Mouse (Mus musculus) sigmoid colon, adult 10 weeks (tissue): ENCODE results near the gene Pth2. TPM values are rescaled to one million over a fixed set of nuclear protein-coding genes. Genes with fewer than 3 reads are reported as not detected.

Experiments
- polyA plus RNA-seq: library from polyadenylated mRNA; stranded (reverse); fragments of 350-450 nt; fragmentation: Illumina TruSeq; extraction: RNeasy Lipid Tissue Mini Kit (QIAGEN cat#74804); gene quantifications from one replicate; pipeline ENCODE4 v1.2.3, GENCODE M21; 2014; ENCODE audit warnings: low read depth, low replicate concordance

The Pth2 gene
- polyA plus RNA-seq, result not detected

DNA sequence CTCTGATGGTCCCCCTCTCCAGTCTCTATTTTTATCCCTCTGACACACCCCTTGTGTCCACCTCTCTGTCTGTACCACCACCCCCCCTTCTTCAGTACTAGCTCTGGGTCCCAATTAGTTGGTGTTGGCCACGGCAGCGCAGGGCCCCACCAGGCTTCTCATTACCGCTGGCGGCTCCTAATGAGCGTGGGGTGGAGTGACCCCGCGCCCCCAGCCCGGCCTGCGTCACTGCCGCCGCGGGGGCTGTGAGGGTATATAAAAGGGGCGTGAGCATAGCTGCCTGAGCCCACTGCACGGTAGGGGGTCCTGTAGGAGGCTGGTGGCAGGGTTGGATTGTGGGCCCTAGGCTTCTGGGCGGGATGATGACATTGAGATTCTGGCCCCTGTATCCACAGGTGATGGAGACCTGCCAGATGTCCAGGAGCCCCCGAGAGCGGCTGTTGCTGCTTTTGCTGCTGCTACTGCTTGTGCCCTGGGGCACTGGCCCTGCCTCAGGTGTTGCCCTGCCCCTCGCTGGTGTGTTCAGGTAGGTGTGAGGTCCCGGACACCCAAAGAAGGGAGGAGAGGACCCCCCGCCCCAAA lies at the start of gene Pth2:
TSS of gene Pth2 (plus strand) at position 100 of the 582 bp plus-strand sequence.

DNA sequence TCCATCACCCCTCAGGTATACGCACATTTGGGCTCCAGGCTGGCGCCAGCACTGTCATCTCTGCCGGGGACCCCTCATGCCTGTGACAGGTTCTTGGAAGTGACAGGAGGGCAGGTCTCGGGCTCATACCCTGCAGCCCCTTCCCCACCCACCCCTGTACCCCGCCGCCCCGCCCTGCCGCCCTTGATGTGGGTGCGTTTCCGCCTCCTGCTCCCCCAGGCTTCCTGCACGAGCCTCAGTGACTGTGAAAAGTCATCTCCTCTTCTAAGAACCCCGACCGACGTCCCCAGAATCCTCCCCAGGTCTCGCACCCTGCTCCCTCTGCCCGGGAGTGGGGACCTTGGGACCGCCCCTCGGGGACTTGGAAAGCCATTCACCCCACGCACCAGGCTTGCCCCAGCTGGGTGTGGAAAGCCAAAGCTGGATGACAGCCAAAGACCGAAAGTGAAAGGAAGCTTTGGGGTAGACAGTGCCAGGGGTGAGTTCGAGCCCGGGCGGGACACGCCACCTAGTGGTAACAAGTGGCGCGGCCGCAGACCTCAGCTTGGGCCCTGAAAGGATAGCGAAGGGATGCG lies 44.7 kb upstream of the Pth2 start, which contains the start of the genes Gm45713 and Flt3l:
TSS of gene Gm45713 (minus strand) at position 239 of the 575 bp plus-strand sequence.
TSS of gene Flt3l (minus strand) at position 440 of the 575 bp plus-strand sequence.

DNA sequence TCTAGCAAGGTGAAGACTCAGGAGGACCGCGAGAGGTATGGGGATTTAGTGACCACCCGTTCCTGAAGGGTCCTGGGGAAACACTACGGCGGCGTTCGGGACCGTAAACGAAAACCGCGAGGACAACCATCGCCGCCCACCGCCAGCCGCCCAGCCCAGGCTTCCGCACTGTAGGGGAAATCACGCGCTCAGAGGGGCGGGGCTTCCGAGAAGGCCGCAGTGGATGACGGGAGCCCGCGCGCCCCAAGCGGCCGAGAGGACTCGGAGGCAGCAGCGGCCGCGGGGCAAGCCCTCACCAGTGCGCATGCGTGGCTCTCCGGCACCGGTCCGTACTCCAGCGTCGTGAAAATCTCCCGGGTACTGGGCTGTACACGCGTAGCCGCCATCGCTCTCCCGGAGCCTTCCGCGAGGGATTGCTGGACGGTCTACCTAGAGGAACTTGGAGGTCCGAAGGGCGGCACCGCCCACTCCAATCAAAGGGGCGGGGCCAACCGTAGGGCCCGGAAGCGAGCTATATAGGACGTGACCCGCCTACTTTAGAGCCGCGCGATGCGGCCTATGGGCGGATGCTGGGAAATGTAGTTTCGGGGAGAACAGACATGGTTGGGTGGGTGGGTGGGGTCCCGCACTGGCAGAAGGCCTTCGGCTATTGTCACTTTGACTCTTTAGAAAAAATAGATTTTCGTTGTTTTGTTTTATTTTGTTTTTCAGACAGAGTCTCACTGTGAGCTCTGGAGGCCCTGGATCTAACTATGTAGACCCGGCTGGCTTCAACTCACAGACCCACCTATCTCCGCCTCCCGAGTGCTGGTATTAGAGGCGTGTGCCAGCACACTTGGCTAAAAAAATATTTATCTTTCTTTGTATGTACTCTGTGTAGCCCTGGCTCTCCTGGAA lies 26.5 kb upstream of the Pth2 start, which contains the start of the genes Pih1d1 and Aldh16a1:
TSS of gene Pih1d1 (plus strand) at position 208 of the 897 bp plus-strand sequence.
TSS of gene Aldh16a1 (minus strand) at position 489 of the 897 bp plus-strand sequence.

DNA sequence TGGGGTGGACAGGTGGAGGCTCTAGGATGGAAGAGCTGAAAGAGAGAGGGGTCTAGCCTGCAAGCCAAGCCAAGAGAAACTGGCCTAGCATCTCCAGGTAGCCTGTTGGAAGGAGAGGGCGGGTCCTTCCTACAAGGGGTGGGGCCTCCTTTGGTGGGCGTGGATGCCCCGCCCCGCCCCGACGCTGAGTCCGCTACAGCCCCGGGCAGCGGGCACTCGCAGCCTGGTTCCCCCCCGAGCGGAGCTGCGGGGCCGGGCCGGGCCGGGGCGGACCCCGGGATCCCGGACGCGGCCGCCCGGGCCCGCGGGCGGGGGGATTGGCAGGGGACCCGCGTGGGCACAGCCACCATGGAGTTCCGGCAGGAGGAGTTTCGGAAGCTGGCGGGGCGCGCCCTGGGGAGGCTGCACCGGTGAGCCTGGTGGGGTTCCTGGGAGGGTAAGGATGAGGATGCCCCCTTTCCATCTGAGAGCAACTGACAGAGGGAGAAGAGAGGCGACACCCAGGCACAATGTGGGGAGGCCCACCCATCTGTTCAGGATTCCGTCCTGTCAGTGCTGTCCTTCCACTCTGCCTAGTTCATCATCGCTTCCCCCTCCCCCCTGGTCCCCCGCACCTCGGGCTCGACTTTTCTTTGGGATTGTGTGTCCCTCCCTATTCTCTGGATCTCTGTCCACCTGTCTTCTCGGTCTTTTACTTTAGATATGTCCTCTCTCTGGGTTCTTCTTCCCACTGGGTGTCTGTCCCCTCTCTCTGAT lies 16.9 kb upstream of the Pth2 start, which contains the start of gene Slc17a7:
TSS of gene Slc17a7 (plus strand) at position 215 of the 756 bp plus-strand sequence.

DNA sequence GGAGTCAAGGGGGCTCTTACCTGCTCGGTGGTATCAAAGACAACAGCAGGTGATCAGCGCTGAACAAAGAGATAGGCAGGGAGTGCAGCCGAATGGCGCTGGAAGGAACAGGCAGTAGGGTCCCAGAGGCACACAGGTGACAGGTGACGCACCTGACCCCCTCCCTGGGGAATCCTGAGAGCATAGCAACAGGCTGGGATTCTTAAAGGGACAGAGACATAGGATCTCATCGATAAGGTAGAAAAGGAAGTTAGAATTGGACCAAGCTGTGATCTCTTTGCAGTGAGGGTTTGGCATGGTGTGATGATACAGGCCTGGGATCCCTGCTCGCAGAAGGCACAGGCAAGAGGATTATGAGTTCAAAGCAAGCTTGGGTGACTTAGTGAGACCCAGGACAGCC lies 1.3 kb upstream of the Pth2 start, which contains the start of gene Gfy:
TSS of gene Gfy (minus strand) at position 101 of the 400 bp plus-strand sequence.

DNA sequence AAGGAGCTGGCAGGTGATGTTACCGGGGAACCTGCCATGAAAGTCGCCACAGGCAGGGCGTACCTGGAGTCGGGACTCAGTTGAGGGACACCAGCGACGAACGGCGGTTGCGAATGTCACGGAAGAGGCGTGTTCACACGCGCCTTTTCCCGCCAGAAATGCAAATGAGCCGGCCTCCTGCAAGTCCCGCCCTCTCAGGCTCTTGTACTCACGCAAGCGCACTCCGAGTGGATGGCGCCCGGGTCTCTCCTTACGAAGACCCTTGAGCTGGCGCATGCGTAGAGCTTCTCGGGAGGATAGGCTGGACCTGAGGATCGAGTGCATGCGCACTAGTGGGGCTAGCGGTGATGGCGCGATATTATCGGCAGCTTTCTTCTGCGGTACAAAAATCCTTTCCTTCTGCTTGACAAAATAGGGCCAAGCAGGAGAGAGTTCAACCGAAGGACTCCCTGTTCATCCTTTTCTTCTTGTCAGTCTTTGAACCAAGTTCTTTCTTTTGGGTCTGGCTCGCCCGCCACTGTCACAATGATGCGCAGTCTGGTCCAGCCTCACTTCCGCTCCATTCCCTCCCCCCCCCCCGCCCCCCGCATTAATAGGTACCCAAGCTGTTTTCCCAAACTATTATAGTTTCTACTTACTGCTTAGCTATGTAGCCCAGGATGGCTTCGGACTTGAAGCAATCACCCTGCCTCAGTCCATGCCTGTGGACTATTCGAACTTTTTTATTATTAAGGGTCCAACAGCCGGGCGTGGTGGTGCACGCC lies 23.8 kb downstream of the Pth2 start, which contains the start of gene Ccdc155:
TSS of gene Ccdc155 (minus strand) at position 513 of the 764 bp plus-strand sequence.

DNA sequence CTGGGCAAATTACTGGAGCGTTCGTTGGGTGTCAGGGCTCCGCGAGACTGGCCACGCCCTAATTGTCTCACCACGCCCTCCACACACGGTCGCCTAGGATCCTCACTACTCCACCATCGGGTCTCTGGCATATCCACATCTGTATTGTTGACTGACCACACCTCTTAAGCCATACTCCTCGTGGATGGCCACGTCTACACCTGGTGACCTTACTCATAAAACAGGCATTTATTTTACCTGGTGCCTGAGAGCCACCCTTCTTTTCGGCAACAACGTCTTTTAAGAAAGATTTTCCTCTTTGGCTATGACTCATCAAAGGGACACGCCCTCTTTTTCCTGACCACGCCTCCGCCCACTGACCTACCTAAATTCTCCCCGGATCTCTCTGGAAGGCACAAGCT lies 31.1 kb downstream of the Pth2 start, which contains the start of gene Dkkl1:
TSS of gene Dkkl1 (minus strand) at position 297 of the 401 bp plus-strand sequence.

DNA sequence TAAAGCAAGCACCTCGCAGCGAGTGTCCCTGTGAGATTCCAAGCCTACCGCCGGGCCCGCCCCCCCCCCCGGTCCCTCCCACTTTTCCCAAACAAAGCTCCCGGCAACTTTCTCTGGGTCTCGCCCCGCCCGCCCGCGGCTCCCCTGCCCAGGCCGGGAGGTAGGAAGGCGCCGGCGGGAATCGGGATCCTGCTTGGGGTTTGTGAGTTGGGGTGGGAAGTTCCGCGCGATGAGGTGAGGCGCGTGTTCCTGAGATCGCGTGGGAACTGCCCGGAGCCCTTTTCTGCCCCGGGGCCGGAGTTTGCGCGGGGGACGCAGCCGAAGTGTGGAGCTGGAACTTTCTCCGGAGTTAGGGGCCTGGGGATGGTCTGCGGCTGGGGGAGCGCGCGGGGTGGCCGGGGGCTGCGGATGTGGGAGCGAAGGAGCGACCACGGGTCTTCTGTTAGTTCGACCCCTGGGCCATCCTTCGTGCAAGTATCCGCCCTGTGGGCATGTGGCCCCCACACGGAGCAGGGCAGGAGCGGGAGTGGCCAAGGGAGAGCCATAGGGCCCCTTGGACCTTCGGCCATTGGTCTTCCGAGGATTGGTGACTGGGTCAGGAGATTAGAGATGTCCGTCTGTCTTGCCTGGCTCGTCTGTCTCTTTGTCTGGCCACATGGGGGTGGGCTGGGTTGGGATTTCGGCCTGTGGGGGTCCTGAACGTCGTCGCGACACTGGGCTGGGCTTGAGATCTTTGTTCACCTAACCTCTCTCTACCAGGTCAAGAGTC lies 35.1 kb downstream of the Pth2 start, which contains the start of gene Tead2:
TSS of gene Tead2 (plus strand) at position 81 of the 769 bp plus-strand sequence.

Other genes starting within 250 kb of the Pth2 start
- not detected for gene Tsks, start 237.8 kb upstream of the Pth2 start, polyA plus RNA-seq
- 0.44 TPM for gene Cpt1c, start 206.1 kb upstream of the Pth2 start, polyA plus RNA-seq
- gene Prmt1, start 194.4 kb upstream of the Pth2 start, polyA plus RNA-seq, result 3.3 TPM
- 24.0 TPM for gene Irf3, start 183.3 kb upstream of the Pth2 start, polyA plus RNA-seq
- 0.76 TPM for gene Bcl2l12, start 182.3 kb upstream of the Pth2 start, polyA plus RNA-seq
- 6.3 TPM for gene Scaf1, start 164.6 kb upstream of the Pth2 start, polyA plus RNA-seq
- gene Rras, start 163.0 kb upstream of the Pth2 start, polyA plus RNA-seq, result 3.2 TPM
- 0.22 TPM for gene Prr12, start 128.1 kb upstream of the Pth2 start, polyA plus RNA-seq
- gene Nosip, start 118.6 kb upstream of the Pth2 start, polyA plus RNA-seq, result 6.3 TPM
- 10.9 TPM for gene Prrg2, start 118.3 kb upstream of the Pth2 start, polyA plus RNA-seq
- gene Rcn3, start 88.8 kb upstream of the Pth2 start, polyA plus RNA-seq, result not detected
- 8.9 TPM for gene Fcgrt, start 77.1 kb upstream of the Pth2 start, polyA plus RNA-seq
- gene Rps11, start 56.6 kb upstream of the Pth2 start, polyA plus RNA-seq, result 378 TPM
- 519 TPM for gene Rpl13a, start 52.2 kb upstream of the Pth2 start, polyA plus RNA-seq
- not detected for gene Gm45713, start 44.8 kb upstream of the Pth2 start, polyA plus RNA-seq
- 14.4 TPM for gene Flt3l, start 44.6 kb upstream of the Pth2 start, polyA plus RNA-seq
- 1.2 TPM for gene Pih1d1, start 26.7 kb upstream of the Pth2 start, polyA plus RNA-seq
- gene Aldh16a1, start 26.4 kb upstream of the Pth2 start, polyA plus RNA-seq, result 12.3 TPM
- gene Slc17a7, start 17.0 kb upstream of the Pth2 start, polyA plus RNA-seq, result not detected
- gene Gfy, start 1.4 kb upstream of the Pth2 start, polyA plus RNA-seq, result not detected
- gene Ccdc155, start 23.9 kb downstream of the Pth2 start, polyA plus RNA-seq, result not detected
- not detected for gene Dkkl1, start 31.2 kb downstream of the Pth2 start, polyA plus RNA-seq
- gene Tead2, start 34.8 kb downstream of the Pth2 start, polyA plus RNA-seq, result 1.1 TPM
- 3.6 TPM for gene Cd37, start 58.1 kb downstream of the Pth2 start, polyA plus RNA-seq
- not detected for gene Slc6a16, start 60.1 kb downstream of the Pth2 start, polyA plus RNA-seq
- not detected for gene Slc6a21, start 96.5 kb downstream of the Pth2 start, polyA plus RNA-seq
- 8.2 TPM for gene Trpm4, start 152.8 kb downstream of the Pth2 start, polyA plus RNA-seq
- 0.28 TPM for gene Hrc, start 154.3 kb downstream of the Pth2 start, polyA plus RNA-seq
- 0.41 TPM for gene Ppfia3, start 186.0 kb downstream of the Pth2 start, polyA plus RNA-seq
- not detected for gene Lin7b, start 189.6 kb downstream of the Pth2 start, polyA plus RNA-seq
- 119 TPM for gene Snrnp70, start 214.7 kb downstream of the Pth2 start, polyA plus RNA-seq
- gene Kcna7, start 224.7 kb downstream of the Pth2 start, polyA plus RNA-seq, result not detected
- gene Ntf5, start 232.7 kb downstream of the Pth2 start, polyA plus RNA-seq, result not detected
- gene Lhb, start 239.8 kb downstream of the Pth2 start, polyA plus RNA-seq, result not detected